Mouse (Mus musculus): ENCODE data around the gene Smcr8.

DNA sequence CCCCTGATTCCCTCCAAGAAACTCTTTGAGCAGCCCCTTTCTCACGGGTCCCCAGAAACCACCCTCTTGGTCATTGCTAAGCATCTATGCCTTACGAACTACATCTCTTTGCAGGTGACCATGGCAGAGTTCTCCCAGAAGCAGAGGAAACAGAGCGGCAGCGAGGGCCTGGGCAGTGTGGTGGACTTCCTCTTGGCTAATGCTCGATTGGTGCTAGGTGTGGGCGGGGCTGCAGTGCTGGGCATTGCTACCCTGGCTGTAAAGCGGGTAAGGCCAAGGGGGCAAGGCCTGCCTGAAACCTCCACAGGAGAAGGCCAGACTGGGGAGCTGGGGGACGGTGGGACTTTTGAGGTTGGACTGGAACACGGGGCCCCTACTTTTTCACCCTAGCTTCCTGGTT lies 47.2 kb upstream of the Smcr8 start:
- TF ChIP-seq POLR2A (IDR thresholded peaks at IDR 0.05; ENCODE audit: low read depth, low read length): no peak
- TF ChIP-seq CTCF (IDR thresholded peaks at IDR 0.05; ENCODE audit: extremely low read depth, insufficient read length, insufficient replicate concordance, low read depth, low read length): no peak
